Mouse (Mus musculus): ENCODE measurements at regions not wholly inside any gene's neighbourhood (a gene's known extent, or its start where the extent isn't known, plus 50 kb on each side); places are given as distances from the start of the nearest gene placed in this dataset.
A peak's percentile ranks its signal among the peaks of the same experiment; 100 is the strongest.

- in situ Hi-C loops (cut with MboI; ENCODE audit: low pct_ligation_motif_present, low pct_unique_long_range_greater_than_20kb, low sequenced_read_pairs): no loop called here
- Histone ChIP-seq H3K27me3 (replicated peaks) (no peaks in the 10 kb centered on the region), H3K4me3 (replicated peaks in 1 of 3; ENCODE audit: low read depth in 2 of 3, low read length in 2 of 3, poor library complexity in 1 of 3) (no peak overlapping the region), H3K9ac (ENCODE audit: insufficient read depth, low read depth) (no peak overlapping the region), H3K79me2 (replicated peaks; ENCODE audit: control insufficient read depth, extremely low read depth, insufficient read depth, poor library complexity, severe bottlenecking) (no peaks in the 10 kb centered on the region), H3K4me1 (ENCODE audit: control insufficient read depth in 1 of 2, insufficient read depth in 2 of 2) (no peaks in the 10 kb centered on the region), H3K4me2 (ENCODE audit: insufficient read depth, low read depth, poor library complexity, severe bottlenecking) (no peak overlapping the region), H3K27ac (ENCODE audit: insufficient read depth, low read depth) (no peak overlapping the region), H3K9me3 (replicated peaks; ENCODE audit: low read length) (peaks cover 8% of the 10 kb centered on the region), H3K36me3 (replicated peaks in 1 of 2; ENCODE audit: control insufficient read depth in 1 of 2, insufficient read depth in 1 of 2, low read length in 1 of 2) (no peaks in the 10 kb centered on the region)
- peak in 1 of 2 experiments; percentile 31; a peak in 2 of 4 replicates for TF ChIP-seq CTCF (conservative IDR thresholded peaks at IDR 0.05 in 1 of 2, IDR thresholded peaks at IDR 0.05 in 1 of 2; ENCODE audit: low read depth in 2 of 2, low read length in 2 of 2)
- TF ChIP-seq RAD21 (IDR thresholded peaks at IDR 0.05; ENCODE audit: low read depth, low read length): peak; percentile 26
- no peak for TF ChIP-seq NELFE (IDR thresholded peaks at IDR 0.05; ENCODE audit: low read depth, low read length)
- no peak for TF ChIP-seq JUN (IDR thresholded peaks at IDR 0.05; ENCODE audit: insufficient read depth, low read depth, low read length)
- no peak for TF ChIP-seq USF2 (conservative IDR thresholded peaks at IDR 0.05; ENCODE audit: low read depth, low read length)
- no peak for TF ChIP-seq KAT2A (IDR thresholded peaks at IDR 0.05; ENCODE audit: insufficient replicate concordance, low read length)
- no peak for TF ChIP-seq TCF12 (IDR thresholded peaks at IDR 0.05; ENCODE audit: low read depth, low read length)
- peak; percentile 5 for DNase-seq (ENCODE audit: extremely low read depth)
- dilution Hi-C loops (cut with MboI; ENCODE audit: extremely low pct_ligation_motif_present, extremely low pct_unique_long_range_greater_than_20kb, low sequenced_read_pairs): no loop called here
These were observed 52.4 kb upstream of the Ankef1 start for GRCm38 (mm10) chr2:136449265-136449664.
